Mouse (Mus musculus): ENCODE results near the gene Gpr137. TPM values are rescaled to one million over a fixed set of nuclear protein-coding genes. Genes with fewer than 3 reads are reported as not detected.
"Not testable (repeated sequence)": the region's sequence is repeated elsewhere in the genome, so short reads cannot be mapped to it uniquely, and the experiment has no call there.

Gpr137 gene
- polyA plus RNA-seq, 1 experiment from 2014 or later = 28.4 TPM

- no peak for ATAC-seq (ENCODE audit: insufficient number of reproducible peaks, insufficient read depth, low FRiP score, low TSS enrichment)
- no peak overlapping the region for H3K9ac ChIP-seq
- no peak overlapping the region for H3K4me3 ChIP-seq
- H3K36me3 ChIP-seq = peaks cover 24% of the 10 kb centered on the region
- peaks cover 22% of the 10 kb centered on the region for H3K4me1 ChIP-seq
- no peaks in the 10 kb centered on the region for H3K27me3 ChIP-seq
- no peaks in the 10 kb centered on the region for H3K9me3 ChIP-seq
- 87% methylated on average over 3 of the region's 3 CpGs for WGBS
- no peak overlapping the region for H3K27ac ChIP-seq
- no peak overlapping the region for H3K4me2 ChIP-seq (replicated peaks)
Observed at GRCm38 (mm10) chr19:6906199-6906598, 36.1 kb downstream of the Gpr137 start.

GRCm38 (mm10) chr19:6905498-6906159 lies 36.7 kb downstream of the Gpr137 start:
- no peak overlapping the region for H3K4me2 ChIP-seq (replicated peaks)
- no peak overlapping the region for H3K4me3 ChIP-seq
- H3K27me3 ChIP-seq = no peaks in the 10 kb centered on the region
- no peak for ATAC-seq (ENCODE audit: insufficient number of reproducible peaks, insufficient read depth, low FRiP score, low TSS enrichment)
- H3K36me3 ChIP-seq = peaks cover 23% of the 10 kb centered on the region
- H3K4me1 ChIP-seq = peaks cover 18% of the 10 kb centered on the region
- 90% methylated on average over 11 of the region's 11 CpGs for WGBS
- no peaks in the 10 kb centered on the region for H3K9me3 ChIP-seq
- no peak overlapping the region for H3K27ac ChIP-seq
- H3K9ac ChIP-seq = no peak overlapping the region

- no peak for ATAC-seq (ENCODE audit: insufficient number of reproducible peaks, insufficient read depth, low FRiP score, low TSS enrichment)
- H3K27ac ChIP-seq = no peak overlapping the region
- H3K9ac ChIP-seq = no peak overlapping the region
- H3K36me3 ChIP-seq = peaks cover 23% of the 10 kb centered on the region
- 80% methylated on average over 2 of the region's 2 CpGs for WGBS
- peaks cover 18% of the 10 kb centered on the region for H3K4me1 ChIP-seq
- no peaks in the 10 kb centered on the region for H3K27me3 ChIP-seq
- H3K4me2 ChIP-seq (replicated peaks) = no peak overlapping the region
- H3K4me3 ChIP-seq = no peak overlapping the region
- H3K9me3 ChIP-seq = no peaks in the 10 kb centered on the region
Observed at GRCm38 (mm10) chr19:6904846-6905245, 37.4 kb downstream of the Gpr137 start.

- Histone ChIP-seq H3K27me3 (no peaks in the 10 kb centered on the region), H3K4me3 (no peak overlapping the region), H3K36me3 (peaks cover 23% of the 10 kb centered on the region), H3K9ac (no peak overlapping the region), H3K27ac (no peak overlapping the region), H3K9me3 (no peaks in the 10 kb centered on the region), H3K4me2 (replicated peaks) (no peak overlapping the region), H3K4me1 (peaks cover 7% of the 10 kb centered on the region)
- no peak for ATAC-seq (ENCODE audit: insufficient number of reproducible peaks, insufficient read depth, low FRiP score, low TSS enrichment)
- WGBS = 97% methylated on average over 1 of the region's 1 CpGs
Observed at GRCm38 (mm10) chr19:6903031-6903430, 39.2 kb downstream of the Gpr137 start.

- no peak overlapping the region for H3K27ac ChIP-seq
- H3K9me3 ChIP-seq = 0 out of 2 replicates have a peak, but pooled peaks cover 3% of the 10 kb centered on the region
- no peak overlapping the region for H3K4me2 ChIP-seq (replicated peaks)
- no peaks in the 10 kb centered on the region for H3K4me1 ChIP-seq
- ATAC-seq (ENCODE audit: insufficient number of reproducible peaks, insufficient read depth, low FRiP score, low TSS enrichment) = no peak
- 0 out of 2 replicates have a peak, but pooled peaks cover 2% of the 10 kb centered on the region for H3K36me3 ChIP-seq
- H3K4me3 ChIP-seq = no peak overlapping the region
- no peaks in the 10 kb centered on the region for H3K27me3 ChIP-seq
- H3K9ac ChIP-seq = no peak overlapping the region
- WGBS = 82% methylated on average over 4 of the region's 4 CpGs
Observed at GRCm38 (mm10) chr19:6899641-6900040, 42.6 kb downstream of the Gpr137 start.

GRCm38 (mm10) chr19:6895608-6896305 lies 46.5 kb downstream of the Gpr137 start:
- H3K4me2 ChIP-seq (replicated peaks); H3K9me3 ChIP-seq; H3K4me3 ChIP-seq; H3K27me3 ChIP-seq; H3K36me3 ChIP-seq; ATAC-seq (ENCODE audit: insufficient number of reproducible peaks, insufficient read depth, low FRiP score, low TSS enrichment); H3K4me1 ChIP-seq; H3K9ac ChIP-seq; H3K27ac ChIP-seq: not testable (repeated sequence)
- 86% methylated on average over 18 of the region's 18 CpGs for WGBS

GRCm38 (mm10) chr19:6893731-6894451 lies 48.4 kb downstream of the Gpr137 start:
- no peak overlapping the region for H3K9ac ChIP-seq

GRCm38 (mm10) chr19:6892512-6892911 lies 49.8 kb downstream of the Gpr137 start:
- Histone ChIP-seq H3K9ac (no peak overlapping the region), H3K4me3 (no peak overlapping the region), H3K36me3 (no peaks in the 10 kb centered on the region), H3K4me2 (replicated peaks) (no peak overlapping the region), H3K27me3 (no peaks in the 10 kb centered on the region), H3K27ac (no peak overlapping the region), H3K9me3 (0 out of 2 replicates have a peak, but pooled peaks cover 3% of the 10 kb centered on the region), H3K4me1 (no peaks in the 10 kb centered on the region)
- WGBS = 56% methylated on average over 4 of the region's 4 CpGs
- no peak for ATAC-seq (ENCODE audit: insufficient number of reproducible peaks, insufficient read depth, low FRiP score, low TSS enrichment)

More at GRCm38 (mm10) chr19:6893731-6894451, 48.4 kb downstream of the Gpr137 start:
- no peak for ATAC-seq (ENCODE audit: insufficient number of reproducible peaks, insufficient read depth, low FRiP score, low TSS enrichment)
- no peak overlapping the region for H3K27ac ChIP-seq
- H3K27me3 ChIP-seq = no peaks in the 10 kb centered on the region
- 0 out of 2 replicates have a peak, but pooled peaks cover 3% of the 10 kb centered on the region for H3K9me3 ChIP-seq
- H3K4me3 ChIP-seq = no peak overlapping the region
- 89% methylated on average over 14 of the region's 14 CpGs for WGBS
- H3K4me1 ChIP-seq = no peaks in the 10 kb centered on the region
- H3K36me3 ChIP-seq = no peaks in the 10 kb centered on the region
- no peak overlapping the region for H3K4me2 ChIP-seq (replicated peaks)

Small RNAs within 50 kb of the gene (microRNA-seq; reads per million reads assigned to microRNA genes)
- 0.73 reads per million for gene Mir6990

Other genes starting within 250 kb of the Gpr137 start
- 17.8 and 19.5 TPM in 2 replicates for gene Rps6ka4, start 101.8 kb downstream of the Gpr137 start, polyA plus RNA-seq (2016; fragmentation: Nextera tagmentation; extraction: Ambion mirVana)
- gene Ccdc88b, start 84.3 kb downstream of the Gpr137 start, polyA plus RNA-seq (2016; fragmentation: Nextera tagmentation; extraction: Ambion mirVana) = 0.69 and 0.70 TPM in 2 replicates
- gene Trmt112, start 32.8 kb downstream of the Gpr137 start, polyA plus RNA-seq (2016; fragmentation: Nextera tagmentation; extraction: Ambion mirVana) = 142 and 157 TPM in 2 replicates
- 192 and 193 TPM in 2 replicates for gene Prdx5, start 32.4 kb downstream of the Gpr137 start, polyA plus RNA-seq (2016; fragmentation: Nextera tagmentation; extraction: Ambion mirVana)
- 9.5 and 10.9 TPM in 2 replicates for gene Esrra, start 20.7 kb downstream of the Gpr137 start, polyA plus RNA-seq (2016; fragmentation: Nextera tagmentation; extraction: Ambion mirVana)
- 1.2 and 1.7 TPM in 2 replicates for gene Catsperz, start 17.1 kb downstream of the Gpr137 start, polyA plus RNA-seq (2016; fragmentation: Nextera tagmentation; extraction: Ambion mirVana)
- gene Kcnk4, start 8.0 kb downstream of the Gpr137 start, polyA plus RNA-seq (2016; fragmentation: Nextera tagmentation; extraction: Ambion mirVana) = 0.62 and 0.65 TPM in 2 replicates
- 75.0 and 77.6 TPM in 2 replicates for gene Bad, start 619 bp downstream of the Gpr137 start, polyA plus RNA-seq (2016; fragmentation: Nextera tagmentation; extraction: Ambion mirVana)
- 255 and 291 TPM in 2 replicates for gene Ppp1r14b, start 32.5 kb upstream of the Gpr137 start, polyA plus RNA-seq (2016; fragmentation: Nextera tagmentation; extraction: Ambion mirVana)
- 47.4 and 48.7 TPM in 2 replicates for gene Plcb3, start 34.0 kb upstream of the Gpr137 start, polyA plus RNA-seq (2016; fragmentation: Nextera tagmentation; extraction: Ambion mirVana)
- gene Fkbp2, start 38.0 kb upstream of the Gpr137 start, polyA plus RNA-seq (2016; fragmentation: Nextera tagmentation; extraction: Ambion mirVana) = 76.2 and 77.9 TPM in 2 replicates
- 53.3 and 57.5 TPM in 2 replicates for gene Vegfb, start 45.2 kb upstream of the Gpr137 start, polyA plus RNA-seq (2016; fragmentation: Nextera tagmentation; extraction: Ambion mirVana)
- 22.5 and 23.1 TPM in 2 replicates for gene Dnajc4, start 50.1 kb upstream of the Gpr137 start, polyA plus RNA-seq (2016; fragmentation: Nextera tagmentation; extraction: Ambion mirVana)
- gene Nudt22, start 53.6 kb upstream of the Gpr137 start, polyA plus RNA-seq (2016; fragmentation: Nextera tagmentation; extraction: Ambion mirVana) = 20.5 and 25.0 TPM in 2 replicates
- 10.8 and 11.7 TPM in 2 replicates for gene Trpt1, start 53.7 kb upstream of the Gpr137 start, polyA plus RNA-seq (2016; fragmentation: Nextera tagmentation; extraction: Ambion mirVana)
- gene Fermt3, start 77.0 kb upstream of the Gpr137 start, polyA plus RNA-seq (2016; fragmentation: Nextera tagmentation; extraction: Ambion mirVana) = 6.5 and 7.2 TPM in 2 replicates
- 273 and 275 TPM in 2 replicates for gene Stip1, start 97.5 kb upstream of the Gpr137 start, polyA plus RNA-seq (2016; fragmentation: Nextera tagmentation; extraction: Ambion mirVana)
- 11.3 and 12.2 TPM in 2 replicates for gene Macrod1, start 114.3 kb upstream of the Gpr137 start, polyA plus RNA-seq (2016; fragmentation: Nextera tagmentation; extraction: Ambion mirVana)
- gene Flrt1, start 163.2 kb upstream of the Gpr137 start, polyA plus RNA-seq (2016; fragmentation: Nextera tagmentation; extraction: Ambion mirVana) = 6.6 and 6.8 TPM in 2 replicates